Mouse (Mus musculus) hindbrain, postnatal 0 days (tissue): ENCODE measurements around the gene Trim63. TPM values are rescaled to one million over a fixed set of nuclear protein-coding genes. Genes with fewer than 3 reads are reported as not detected.

Experiments
- ATAC-seq: fragments of 200-750 bp; cut with Nextera tagmentation; 2 replicates; pipeline ENCODE4 v1.8.0; 2017; ENCODE audit warnings: mild to moderate bottlenecking, moderate TSS enrichment, moderate library complexity
- DNase-seq: peaks from one replicate; pipeline ENCODE4 v3.0.0-alpha.2; 2015; ENCODE audit warnings: low spot score
- H3K27ac ChIP-seq: fragments of 300-500 bp; sonication (generic); 2 replicates; pipeline ENCODE4 v1.5.1; 2014; ENCODE audit warnings: mild to moderate bottlenecking
- H3K27me3 ChIP-seq: fragments of 300-500 bp; sonication (generic); 2 replicates; pipeline ENCODE4 v1.6.1; 2014; ENCODE audit warnings: low read length, mixed read lengths; ENCODE audit not compliant: insufficient read depth
- H3K36me3 ChIP-seq: fragments of 300-500 bp; sonication (generic); 2 replicates; pipeline ENCODE4 v1.6.1; 2014; ENCODE audit warnings: low read length, mixed read lengths; ENCODE audit not compliant: insufficient read depth
- H3K4me1 ChIP-seq: fragments of 300-500 bp; sonication (generic); 2 replicates; pipeline ENCODE4 v1.6.1; 2014; ENCODE audit warnings: antibody characterized with exemption, low read length, mixed read lengths; ENCODE audit not compliant: insufficient read depth
- H3K4me2 ChIP-seq: fragments of 300-500 bp; sonication (generic); 2 replicates; pipeline ENCODE4 v1.6.1; 2014; ENCODE audit warnings: low read depth, mild to moderate bottlenecking, low read length, moderate library complexity, mixed read lengths
- H3K4me3 ChIP-seq: fragments of 300-500 bp; sonication (generic); 2 replicates; pipeline ENCODE4 v1.5.1; 2014; ENCODE audit warnings: low read length
- H3K9ac ChIP-seq: fragments of 300-500 bp; sonication (generic); replicated peaks from 2 replicates; pipeline ENCODE4 v1.6.1; 2014; ENCODE audit warnings: mild to moderate bottlenecking, low read length, moderate library complexity, mixed read lengths
- H3K9me3 ChIP-seq: fragments of 300-500 bp; sonication (generic); 2 replicates; pipeline ENCODE4 v1.6.1; 2016; ENCODE audit warnings: low read length, mixed read lengths
- CTCF ChIP-seq: IDR thresholded peaks from 2 replicates; pipeline ENCODE4 v1.5.1; 2016; ENCODE audit warnings: antibody characterized with exemption, control low read depth, low read depth
- WGBS: fragments of 180-500 bp; shearing (Covaris S2); extraction: QIAGEN DNeasy Blood & Tissue Kit; methylation state at CpG from one replicate; pipeline ENCODE4 v1.1.7; 2014; 5-methylcytosine and 5-hydroxymethylcytosine counted together
- polyA plus RNA-seq: library from polyadenylated mRNA; unstranded; fragments of >200 nt; fragmentation: Nextera tagmentation; extraction: Ambion mirVana; gene quantifications from 2 replicates; pipeline ENCODE4 v1.2.1, GENCODE M21; 2015
- total RNA-seq: library from RNA; depleted of rRNA; stranded (reverse); fragments of >200 nt; gene quantifications from 2 replicates; pipeline ENCODE4 v1.2.3, GENCODE M21; 2014

The Trim63 gene
- total and polyA plus RNA-seq, 2 experiments from 2014 or later = 1.1 to 1.5 TPM

- ATAC-seq = no peak
- Histone ChIP-seq H3K27ac (no peak overlapping the region), H3K9me3 (no peaks in the 10 kb centered on the region), H3K9ac (no peak overlapping the region), H3K4me2 (no peak overlapping the region), H3K4me1 (no peaks in the 10 kb centered on the region; the same call in 1 of the 2 replicates), H3K36me3 (no peaks in the 10 kb centered on the region), H3K27me3 (0 out of 2 replicates have a peak, but pooled peaks cover 3% of the 10 kb centered on the region), H3K4me3 (no peak overlapping the region)
- WGBS = 86% methylated on average over 6 of the region's 6 CpGs
- DNase-seq = no peak
- no peak for TF ChIP-seq CTCF
Measured at GRCm38 (mm10) chr4:134359649-134360048, 44.7 kb downstream of the Trim63 start.

GRCm38 (mm10) chr4:134361215-134361614, 46.3 kb downstream of the Trim63 start:
- Histone ChIP-seq H3K4me3 (no peak overlapping the region), H3K36me3 (no peaks in the 10 kb centered on the region), H3K4me1 (no peaks in the 10 kb centered on the region; the same call in 1 of the 2 replicates), H3K4me2 (no peak overlapping the region), H3K9me3 (no peaks in the 10 kb centered on the region), H3K27me3 (0 out of 2 replicates have a peak, but pooled peaks cover 3% of the 10 kb centered on the region), H3K9ac (no peak overlapping the region), H3K27ac (no peak overlapping the region)
- TF ChIP-seq CTCF = no peak
- DNase-seq (no peak), ATAC-seq (no peak)
- 50% methylated on average over 5 of the region's 5 CpGs for WGBS

- Histone ChIP-seq H3K36me3 (no peaks in the 10 kb centered on the region), H3K4me2 (no peak overlapping the region), H3K9ac (no peak overlapping the region), H3K27me3 (0 out of 2 replicates have a peak, but pooled peaks cover 3% of the 10 kb centered on the region), H3K4me3 (no peak overlapping the region), H3K9me3 (no peaks in the 10 kb centered on the region), H3K27ac (no peak overlapping the region), H3K4me1 (no peaks in the 10 kb centered on the region; the same call in 1 of the 2 replicates)
- DNase-seq = no peak
- WGBS = 61% methylated on average over 9 of the region's 9 CpGs
- no peak for ATAC-seq
- no peak for TF ChIP-seq CTCF
Measured at GRCm38 (mm10) chr4:134362124-134362523, 47.2 kb downstream of the Trim63 start.

- 27% methylated on average over 9 of the region's 9 CpGs for WGBS
- Histone ChIP-seq H3K9ac (no peak overlapping the region), H3K36me3 (no peaks in the 10 kb centered on the region), H3K4me3 (no peak overlapping the region), H3K4me1 (no peaks in the 10 kb centered on the region; the same call in 1 of the 2 replicates), H3K9me3 (no peaks in the 10 kb centered on the region), H3K27me3 (0 out of 2 replicates have a peak, but pooled peaks cover 3% of the 10 kb centered on the region), H3K27ac (no peak overlapping the region), H3K4me2 (no peak overlapping the region)
- no peak for TF ChIP-seq CTCF
- ATAC-seq (no peak), DNase-seq (no peak)
Measured at GRCm38 (mm10) chr4:134362586-134362985, 47.7 kb downstream of the Trim63 start.

GRCm38 (mm10) chr4:134365280-134365679, 50.4 kb downstream of the Trim63 start:
- no peak overlapping the region for H3K27ac ChIP-seq
- no peak overlapping the region for H3K9ac ChIP-seq
- no peak for DNase-seq
- H3K36me3 ChIP-seq = no peaks in the 10 kb centered on the region
- 44% methylated on average over 5 of the region's 5 CpGs for WGBS
- ATAC-seq = no peak
- H3K27me3 ChIP-seq = peaks cover 6% of the 10 kb centered on the region
- TF ChIP-seq CTCF = no peak
- no peak overlapping the region for H3K4me3 ChIP-seq
- no peaks in the 10 kb centered on the region for H3K9me3 ChIP-seq
- H3K4me2 ChIP-seq = no peak overlapping the region
- H3K4me1 ChIP-seq = no peaks in the 10 kb centered on the region

- under 1% methylated on average over 18 of the region's 18 CpGs for WGBS
- ATAC-seq (no peak), DNase-seq (no peak)
- no peaks in the 10 kb centered on the region for H3K9me3 ChIP-seq
- 0 out of 2 replicates have a peak overlapping the region, but pooled peaks have one; percentile 1 for H3K9ac ChIP-seq
- TF ChIP-seq CTCF = no peak
- H3K4me1 ChIP-seq = peaks cover 10% of the 10 kb centered on the region
- peak overlapping the region; percentile 98 for H3K4me2 ChIP-seq
- no peaks in the 10 kb centered on the region for H3K36me3 ChIP-seq
- no peak overlapping the region for H3K27ac ChIP-seq
- H3K27me3 ChIP-seq = peaks cover 22% of the 10 kb centered on the region
- peak overlapping the region; percentile 47 for H3K4me3 ChIP-seq
Measured at GRCm38 (mm10) chr4:134370649-134371221, 55.8 kb downstream of the Trim63 start.

GRCm38 (mm10) chr4:134371316-134371855, 56.5 kb downstream of the Trim63 start:
- H3K9ac ChIP-seq = peak overlapping the region; percentile 1; the same call in 1 of the 2 replicates

More at GRCm38 (mm10) chr4:134371316-134371855, 56.5 kb downstream of the Trim63 start:
- Histone ChIP-seq H3K27me3 (peaks cover 22% of the 10 kb centered on the region), H3K4me2 (peak overlapping the region; percentile 98), H3K4me1 (peaks cover 10% of the 10 kb centered on the region), H3K9me3 (no peaks in the 10 kb centered on the region), H3K4me3 (peak overlapping the region; percentile 47), H3K36me3 (no peaks in the 10 kb centered on the region), H3K27ac (no peak overlapping the region)
- DNase-seq (no peak), ATAC-seq (no peak)
- TF ChIP-seq CTCF = no peak
- under 1% methylated on average over 16 of the region's 17 CpGs for WGBS
